Mouse (Mus musculus): ENCODE results near the gene Gm43518.

GRCm38 (mm10) chr5:123931131-123931530 lies 3.9 kb downstream of the Gm43518 start:
- no peak for TF ChIP-seq CTCF (IDR thresholded peaks at IDR 0.05; ENCODE audit: control insufficient read depth, insufficient read depth, insufficient replicate concordance, low read depth, low read length)
- TF ChIP-seq POLR2A (IDR thresholded peaks at IDR 0.05; ENCODE audit: control insufficient read depth, low read depth, low read length) = no peak
